Mouse (Mus musculus) lung, embryonic 16.5 days (tissue): Measurements from ENCODE around the gene Knop1. TPM values are rescaled to one million over a fixed set of nuclear protein-coding genes. Genes with fewer than 3 reads are reported as not detected.
A peak's percentile ranks its signal among the peaks of the same experiment; 100 is the strongest.

Source experiments
- ATAC-seq: fragments of 200-750 bp; cut with Nextera tagmentation; 2 replicates; pipeline ENCODE4 v1.8.0; 2017; ENCODE audit warnings: low read depth, mild to moderate bottlenecking, moderate library complexity
- H3K27ac ChIP-seq: fragments of 300-500 bp; sonication (generic); 2 replicates; pipeline ENCODE4 v1.5.1; 2014; ENCODE audit warnings: mild to moderate bottlenecking, control low read depth, low read length
- H3K27me3 ChIP-seq: fragments of 300-500 bp; sonication (generic); 2 replicates; pipeline ENCODE4 v1.6.1; 2014; ENCODE audit warnings: low read depth, low read length, mixed read lengths; ENCODE audit not compliant: control insufficient read depth, insufficient read depth
- H3K36me3 ChIP-seq: fragments of 300-500 bp; sonication (generic); 2 replicates; pipeline ENCODE4 v1.6.1; 2014; ENCODE audit warnings: low read length; ENCODE audit not compliant: control insufficient read depth, insufficient read depth
- H3K4me1 ChIP-seq: fragments of 300-500 bp; sonication (generic); replicated peaks from 2 replicates; pipeline ENCODE4 v1.6.1; 2014; ENCODE audit warnings: low read length, mixed read lengths; ENCODE audit not compliant: control insufficient read depth, insufficient read depth
- H3K4me2 ChIP-seq: fragments of 300-500 bp; sonication (generic); 2 replicates; pipeline ENCODE4 v1.6.1; 2014; ENCODE audit warnings: low read depth, low read length, control low read depth
- H3K4me3 ChIP-seq: fragments of 300-500 bp; sonication (generic); 2 replicates; pipeline ENCODE4 v1.5.1; 2014; ENCODE audit warnings: mild to moderate bottlenecking, low read length, control low read depth
- H3K9ac ChIP-seq: fragments of 300-500 bp; sonication (generic); 2 replicates; pipeline ENCODE4 v1.6.1; 2014; ENCODE audit warnings: low read length, control low read depth
- H3K9me3 ChIP-seq: fragments of 300-500 bp; sonication (generic); 2 replicates; pipeline ENCODE4 v1.6.1; 2016; ENCODE audit warnings: low read length; ENCODE audit not compliant: control insufficient read depth
- WGBS: fragments of 180-500 bp; shearing (Covaris S2); extraction: QIAGEN DNeasy Blood & Tissue Kit; methylation state at CpG from one replicate; pipeline ENCODE4 v1.1.7; 2014; 5-methylcytosine and 5-hydroxymethylcytosine counted together
- polyA plus RNA-seq: library from polyadenylated mRNA; unstranded; fragments of >200 nt; fragmentation: Nextera tagmentation; extraction: Ambion mirVana; gene quantifications from 2 replicates; pipeline ENCODE4 v1.2.1, GENCODE M21; 2015

Knop1 gene
- polyA plus RNA-seq, 1 experiment from 2014 or later, result 84.7 TPM

GRCm38 (mm10) chr7:118837901-118838300, 18.2 kb downstream of the Knop1 start:
- Histone ChIP-seq H3K4me1 (no peaks in the 10 kb centered on the region), H3K27ac (no peak overlapping the region), H3K4me2 (no peak overlapping the region), H3K9ac (no peak overlapping the region), H3K4me3 (no peak overlapping the region), H3K36me3 (peaks cover 31% of the 10 kb centered on the region), H3K9me3 (no peaks in the 10 kb centered on the region), H3K27me3 (no peaks in the 10 kb centered on the region)
- 81% methylated on average over 5 of the region's 5 CpGs for WGBS
- ATAC-seq, result no peak

- Histone ChIP-seq H3K36me3 (no peaks in the 10 kb centered on the region; the same call in 1 of the 2 replicates), H3K27ac (no peak overlapping the region), H3K27me3 (no peaks in the 10 kb centered on the region), H3K9me3 (no peaks in the 10 kb centered on the region), H3K4me2 (no peak overlapping the region), H3K9ac (no peak overlapping the region), H3K4me1 (no peaks in the 10 kb centered on the region), H3K4me3 (no peak overlapping the region)
- WGBS, result 59% methylated on average over 5 of the region's 5 CpGs
- 0 out of 2 replicates have a peak, but pooled peaks have one; percentile 20 for ATAC-seq
Observed at GRCm38 (mm10) chr7:118827975-118828416, 28.1 kb downstream of the Knop1 start.

DNA sequence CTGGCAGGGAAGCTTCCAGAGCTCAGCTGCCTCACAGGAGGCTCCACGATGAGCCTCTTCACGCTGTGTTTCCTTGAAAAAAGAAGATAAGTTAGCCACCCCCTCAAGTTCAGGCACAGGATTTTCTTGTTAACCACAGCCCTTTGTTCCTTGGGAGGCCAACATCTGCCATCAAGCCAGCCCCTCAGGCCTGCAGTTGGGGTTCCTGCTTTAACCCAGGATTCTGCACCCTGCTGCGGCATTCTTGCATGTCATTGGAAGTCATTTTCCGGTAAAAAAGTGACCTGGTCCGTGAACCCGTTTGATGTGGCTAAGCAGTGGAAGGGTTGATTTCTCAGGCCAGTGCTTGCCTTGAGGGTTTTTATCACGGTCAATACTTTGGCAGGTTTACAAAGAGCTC, 31.6 kb downstream of the Knop1 start:
- 70% methylated on average over 7 of the region's 7 CpGs for WGBS
- ATAC-seq, result no peak
- H3K9me3 ChIP-seq, result no peaks in the 10 kb centered on the region
- H3K4me3 ChIP-seq, result no peak overlapping the region
- no peak overlapping the region for H3K4me2 ChIP-seq
- no peak overlapping the region for H3K27ac ChIP-seq
- H3K9ac ChIP-seq, result no peak overlapping the region
- no peaks in the 10 kb centered on the region; the same call in 1 of the 2 replicates for H3K36me3 ChIP-seq
- H3K27me3 ChIP-seq, result no peaks in the 10 kb centered on the region
- no peaks in the 10 kb centered on the region for H3K4me1 ChIP-seq

- H3K4me1 ChIP-seq, result no peaks in the 10 kb centered on the region
- no peaks in the 10 kb centered on the region for H3K9me3 ChIP-seq
- H3K27ac ChIP-seq, result no peak overlapping the region
- no peaks in the 10 kb centered on the region; the same call in 1 of the 2 replicates for H3K36me3 ChIP-seq
- H3K4me2 ChIP-seq, result no peak overlapping the region
- no peaks in the 10 kb centered on the region for H3K27me3 ChIP-seq
- no peak for ATAC-seq
- no peak overlapping the region for H3K9ac ChIP-seq
- WGBS, result 86% methylated on average over 12 of the region's 12 CpGs
- no peak overlapping the region for H3K4me3 ChIP-seq
Observed at GRCm38 (mm10) chr7:118821887-118822556, 34.0 kb downstream of the Knop1 start.

DNA sequence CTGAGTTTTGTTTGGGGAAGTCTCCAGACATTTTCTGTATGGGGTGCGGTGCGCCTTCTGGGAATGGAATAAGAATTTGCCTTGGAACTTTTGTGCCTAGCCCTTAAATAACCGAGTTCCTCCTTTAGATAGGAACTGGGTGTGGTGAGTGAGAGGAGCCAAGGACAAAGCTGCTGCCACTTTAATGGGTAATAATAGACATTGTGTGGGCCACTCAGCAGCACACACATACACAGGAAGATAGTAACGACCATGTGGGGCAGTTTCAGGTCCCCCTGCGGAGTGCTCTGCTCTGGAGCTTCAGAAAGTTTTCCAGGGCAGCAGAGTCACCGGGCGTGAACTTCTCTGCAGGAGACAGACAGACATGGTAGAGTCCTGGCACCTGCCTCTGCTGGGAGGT, 34.7 kb downstream of the Knop1 start:
- no peaks in the 10 kb centered on the region for H3K27me3 ChIP-seq
- H3K4me3 ChIP-seq, result no peak overlapping the region
- H3K4me2 ChIP-seq, result no peak overlapping the region
- H3K4me1 ChIP-seq, result no peaks in the 10 kb centered on the region
- H3K27ac ChIP-seq, result no peak overlapping the region
- 69% methylated on average over 7 of the region's 7 CpGs for WGBS
- no peaks in the 10 kb centered on the region; the same call in 1 of the 2 replicates for H3K36me3 ChIP-seq
- no peaks in the 10 kb centered on the region for H3K9me3 ChIP-seq
- ATAC-seq, result no peak
- H3K9ac ChIP-seq, result no peak overlapping the region

DNA sequence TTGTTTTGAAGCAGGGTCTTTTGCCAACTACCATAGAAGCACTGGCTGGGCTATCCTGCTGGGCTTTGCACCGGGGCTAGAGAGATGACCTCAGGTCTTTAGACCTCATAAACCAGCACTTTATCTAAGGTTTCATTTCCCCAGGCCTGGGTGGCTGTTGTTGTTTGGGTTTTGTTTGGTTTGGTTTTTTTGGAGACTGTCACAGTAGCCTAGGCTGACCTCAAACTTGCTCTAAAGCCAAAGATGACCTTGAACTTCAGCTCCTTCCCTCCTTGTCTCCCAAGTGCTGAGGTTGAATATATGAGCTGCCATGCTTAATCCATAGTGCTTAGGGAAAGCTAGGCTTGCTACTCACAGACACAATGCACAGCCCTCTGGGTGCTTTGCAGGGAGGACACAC, 36.4 kb downstream of the Knop1 start:
- no peak overlapping the region for H3K4me3 ChIP-seq
- H3K36me3 ChIP-seq, result peaks cover 1% of the 10 kb centered on the region
- H3K27me3 ChIP-seq, result no peaks in the 10 kb centered on the region
- H3K27ac ChIP-seq, result no peak overlapping the region
- ATAC-seq, result no peak
- no peak overlapping the region for H3K9ac ChIP-seq
- no peak overlapping the region for H3K4me2 ChIP-seq
- H3K9me3 ChIP-seq, result no peaks in the 10 kb centered on the region
- no peaks in the 10 kb centered on the region for H3K4me1 ChIP-seq
- 71% methylated on average over 1 of the region's 1 CpGs for WGBS

GRCm38 (mm10) chr7:118817741-118818140, 38.3 kb downstream of the Knop1 start:
- H3K27ac ChIP-seq, result no peak overlapping the region
- H3K4me2 ChIP-seq, result no peak overlapping the region
- 90% methylated on average over 7 of the region's 7 CpGs for WGBS
- H3K27me3 ChIP-seq, result no peaks in the 10 kb centered on the region
- H3K4me1 ChIP-seq, result no peaks in the 10 kb centered on the region
- no peaks in the 10 kb centered on the region for H3K9me3 ChIP-seq
- ATAC-seq, result no peak
- H3K9ac ChIP-seq, result no peak overlapping the region
- no peak overlapping the region for H3K4me3 ChIP-seq
- peaks cover 5% of the 10 kb centered on the region for H3K36me3 ChIP-seq

DNA sequence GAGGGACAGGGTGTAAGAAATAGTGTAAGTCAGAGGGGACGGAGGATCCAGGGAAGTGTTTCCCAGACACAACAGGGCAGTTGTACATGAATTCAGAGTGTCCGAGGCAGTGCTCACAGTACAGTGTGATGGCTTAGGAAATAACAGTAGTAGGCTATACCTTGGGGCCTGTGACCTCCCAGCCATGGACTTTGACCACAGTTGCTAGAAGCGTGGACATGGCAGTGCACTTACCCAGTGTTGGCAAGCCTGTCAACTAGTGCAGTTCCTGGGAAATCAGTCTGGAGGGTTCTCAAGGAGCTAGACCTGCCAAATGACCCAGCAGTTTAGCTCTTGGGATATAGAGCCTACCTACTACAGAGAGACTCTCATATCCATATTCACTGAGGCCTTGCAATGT, 39.8 kb downstream of the Knop1 start:
- H3K4me1 ChIP-seq, result no peaks in the 10 kb centered on the region; the same call in 1 of the 2 replicates
- no peak overlapping the region for H3K4me3 ChIP-seq
- no peak overlapping the region for H3K9ac ChIP-seq
- no peaks in the 10 kb centered on the region for H3K27me3 ChIP-seq
- peaks cover 7% of the 10 kb centered on the region for H3K36me3 ChIP-seq
- WGBS, result 90% methylated on average over 3 of the region's 3 CpGs
- H3K27ac ChIP-seq, result no peak overlapping the region
- H3K9me3 ChIP-seq, result no peaks in the 10 kb centered on the region
- H3K4me2 ChIP-seq, result no peak overlapping the region
- no peak for ATAC-seq

GRCm38 (mm10) chr7:118813592-118813991, 42.5 kb downstream of the Knop1 start:
- ATAC-seq, result no peak
- no peak overlapping the region for H3K4me3 ChIP-seq
- no peak overlapping the region for H3K9ac ChIP-seq
- no peaks in the 10 kb centered on the region; the same call in 1 of the 2 replicates for H3K4me1 ChIP-seq
- H3K9me3 ChIP-seq, result no peaks in the 10 kb centered on the region
- H3K27ac ChIP-seq, result no peak overlapping the region
- H3K4me2 ChIP-seq, result no peak overlapping the region
- H3K36me3 ChIP-seq, result peaks cover 7% of the 10 kb centered on the region
- 87% methylated on average over 4 of the region's 4 CpGs for WGBS
- no peaks in the 10 kb centered on the region for H3K27me3 ChIP-seq
